ENCODE assay signal across 12 mouse cellular contexts in genomic region chr11:79751751-79752716, GRCm38 (mm10).
DNase-seq lines count a peak whose midpoint lies in the region; ATAC-seq and TF ChIP-seq lines count a peak whose summit lies in the region.
"Had no signal": no experiment of that assay in that cellular context is flagged by ENCODE, and none has a peak within 500 bp of the region (broad histone marks: within the 10 kb centered on the region; RNA-seq: fewer than 3 reads in every experiment).

No protein-coding gene starts in this region.

- WGBS in heart, postnatal 0 days = 45% methylated on average over 14 of the region's 14 CpGs
- WGBS in hindbrain, embryonic 13.5 days = 65% methylated on average over 14 of the region's 14 CpGs

- peaks cover 5% of the 10 kb centered on the region; the same call in 1 of the 2 replicates for H3K4me1 ChIP-seq in heart, postnatal 0 days (ENCODE audit: control insufficient read depth, insufficient read depth)
- H3K4me1 ChIP-seq in hindbrain, embryonic 13.5 days (replicated peaks) = 0 out of 2 replicates have a peak, but pooled peaks cover 4% of the 10 kb centered on the region
- H3K4me1 ChIP-seq: hindbrain, embryonic 12.5 days had no signal

- TF ChIP-seq CTCF in heart, postnatal 0 days (IDR thresholded peaks at IDR 0.05; ENCODE audit: low read depth) = no peak

- H3K9me3 ChIP-seq in heart, postnatal 0 days (replicated peaks; ENCODE audit: control insufficient read depth, low read length) = no peaks in the 10 kb centered on the region
- no peaks in the 10 kb centered on the region for H3K9me3 ChIP-seq in hindbrain, embryonic 13.5 days
- H3K9me3 ChIP-seq: hindbrain, embryonic 12.5 days; limb, embryonic 12.5 days; midbrain, embryonic 12.5 days had no signal

- 0 out of 2 replicates have a peak overlapping the region, but pooled peaks have one; percentile 6 for H3K27ac ChIP-seq in heart, postnatal 0 days (ENCODE audit: low read depth)
- no peak overlapping the region for H3K27ac ChIP-seq in hindbrain, embryonic 13.5 days
- H3K27ac ChIP-seq: hindbrain, embryonic 12.5 days; limb, embryonic 12.5 days; midbrain, embryonic 12.5 days had no signal

- no peak for TF ChIP-seq EP300 in heart, postnatal 0 days (IDR thresholded peaks at IDR 0.05; ENCODE audit: low read depth)

- ATAC-seq in heart, postnatal 0 days (ENCODE audit: insufficient read depth, low read depth) = peak; percentile 39; the same call in 1 of the 2 replicates
- no peak for ATAC-seq in hindbrain, embryonic 13.5 days (ENCODE audit: low FRiP score)
- ATAC-seq: forebrain, embryonic 14.5 days had no signal

- H3K36me3 ChIP-seq in heart, postnatal 0 days (replicated peaks; ENCODE audit: control insufficient read depth, insufficient read depth, low read length) = no peaks in the 10 kb centered on the region
- no peaks in the 10 kb centered on the region for H3K36me3 ChIP-seq in hindbrain, embryonic 13.5 days
- H3K36me3 ChIP-seq: G1E; hindbrain, embryonic 12.5 days; limb, embryonic 12.5 days; midbrain, embryonic 12.5 days had no signal

- no peak overlapping the region for H3K4me3 ChIP-seq in heart, postnatal 0 days (ENCODE audit: low read depth, low read length)
- no peak overlapping the region for H3K4me3 ChIP-seq in hindbrain, embryonic 13.5 days
- H3K4me3 ChIP-seq: hindbrain, embryonic 12.5 days; limb, embryonic 12.5 days; midbrain, embryonic 12.5 days had no signal

- H3K9ac ChIP-seq in heart, postnatal 0 days (replicated peaks; ENCODE audit: low read depth, low read length) = no peak overlapping the region
- H3K9ac ChIP-seq in hindbrain, embryonic 13.5 days = no peak overlapping the region
- H3K9ac ChIP-seq: hindbrain, embryonic 12.5 days; limb, embryonic 12.5 days; midbrain, embryonic 12.5 days had no signal

- no peaks in the 10 kb centered on the region for H3K27me3 ChIP-seq in heart, postnatal 0 days (ENCODE audit: control insufficient read depth, insufficient read depth, low read length)
- no peaks in the 10 kb centered on the region for H3K27me3 ChIP-seq in hindbrain, embryonic 13.5 days
- H3K27me3 ChIP-seq: hindbrain, embryonic 12.5 days; limb, embryonic 12.5 days; midbrain, embryonic 12.5 days had no signal

- no peak overlapping the region for H3K4me2 ChIP-seq in heart, postnatal 0 days (ENCODE audit: low read depth, low read length)
- no peak overlapping the region for H3K4me2 ChIP-seq in hindbrain, embryonic 13.5 days
- H3K4me2 ChIP-seq: hindbrain, embryonic 12.5 days; limb, embryonic 12.5 days; midbrain, embryonic 12.5 days had no signal

- peak; percentile 33 for DNase-seq in heart, postnatal 0 days (ENCODE audit: low spot score)
- DNase-seq in heart, adult 18-20 months = no peak
- DNase-seq in ES-CJ7 (ENCODE audit: low read depth, low spot score) = peak; percentile 94
- peak; percentile 77 for DNase-seq in adrenal gland, adult 8-10 months
- DNase-seq in lung, postnatal 14 days = peak; percentile 32
- no peak for DNase-seq in cerebellum, adult 8-10 months

Comparison
In these comparisons a context has a peak if more than half of its experiments do, and no peak if none do; other contexts are left out.
1. DNase-seq: peak in heart, postnatal 0 days (single experiment), ES-CJ7 (single experiment), adrenal gland, adult 8-10 months (single experiment) and lung, postnatal 14 days (single experiment); none in heart, adult 18-20 months (0 of 2) and cerebellum, adult 8-10 months (single experiment).